Mouse (Mus musculus) yolk sac, embryonic 10.5 days (tissue): Measurements from ENCODE around the gene Capn11.

Experiments
- DNase-seq: peaks from one replicate; pipeline ENCODE4 v3.0.0-alpha.2; 2017; ENCODE audit warnings: low spot score

The Capn11 gene

DNA sequence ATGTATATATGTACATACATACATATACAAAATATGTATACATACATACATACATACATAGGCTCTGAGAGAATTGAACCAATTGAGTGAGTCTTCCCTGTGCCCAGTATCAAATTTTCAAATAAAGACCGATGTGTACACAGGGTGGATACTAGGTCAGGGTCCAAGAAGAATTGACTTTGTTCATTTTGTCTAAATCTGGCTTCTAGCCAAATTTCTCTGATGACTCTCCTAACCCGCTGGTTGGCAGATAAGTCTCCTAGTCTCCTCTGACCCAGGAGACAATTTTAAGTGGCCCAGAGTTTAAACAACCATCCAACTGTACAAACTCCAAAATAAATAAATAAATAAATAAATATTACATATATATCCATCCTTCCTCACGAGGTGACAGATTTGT is 60.2 kb downstream of the Capn11 start:
- DNase-seq = no peak

DNA sequence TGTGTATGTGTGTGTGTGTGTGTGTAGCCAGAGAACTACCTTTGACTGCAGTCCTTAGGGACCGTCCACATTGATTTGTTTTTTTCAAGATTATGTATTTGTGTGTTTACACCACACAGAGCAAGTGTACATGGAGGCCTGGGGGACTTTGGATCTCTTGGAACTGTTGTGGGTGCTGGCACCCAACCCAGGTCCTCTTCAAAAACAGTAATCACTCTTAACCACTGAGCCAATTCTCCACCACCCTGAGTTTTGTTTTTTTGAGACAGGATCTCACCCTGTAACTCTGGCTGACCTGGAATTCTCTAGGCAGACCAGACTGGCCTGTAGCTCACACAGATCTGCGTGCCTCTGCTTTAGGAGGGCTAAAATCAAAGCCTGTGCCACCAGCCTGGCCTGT is 60.7 kb downstream of the Capn11 start:
- no peak for DNase-seq

DNA sequence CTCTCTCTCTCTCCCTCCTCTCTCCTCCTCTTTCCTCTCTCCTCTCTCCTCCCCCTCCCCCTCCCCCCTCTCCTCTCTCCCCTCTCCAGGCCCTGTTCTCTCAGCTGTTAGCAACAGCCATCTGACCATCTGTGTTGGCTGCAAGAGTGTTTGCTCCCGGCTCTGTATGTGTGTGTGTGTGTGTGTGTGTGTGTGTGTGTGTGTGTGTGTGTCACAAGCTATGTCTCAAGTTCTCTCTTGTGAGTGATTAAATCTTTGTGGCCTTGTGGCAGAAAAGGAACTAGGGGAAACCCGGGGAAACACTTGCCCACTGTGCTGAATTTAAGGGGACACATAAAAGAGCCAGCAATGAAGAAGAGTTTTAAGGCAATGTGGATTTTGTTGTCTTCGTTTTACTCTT is 61.3 kb downstream of the Capn11 start:
- DNase-seq = no peak

DNA sequence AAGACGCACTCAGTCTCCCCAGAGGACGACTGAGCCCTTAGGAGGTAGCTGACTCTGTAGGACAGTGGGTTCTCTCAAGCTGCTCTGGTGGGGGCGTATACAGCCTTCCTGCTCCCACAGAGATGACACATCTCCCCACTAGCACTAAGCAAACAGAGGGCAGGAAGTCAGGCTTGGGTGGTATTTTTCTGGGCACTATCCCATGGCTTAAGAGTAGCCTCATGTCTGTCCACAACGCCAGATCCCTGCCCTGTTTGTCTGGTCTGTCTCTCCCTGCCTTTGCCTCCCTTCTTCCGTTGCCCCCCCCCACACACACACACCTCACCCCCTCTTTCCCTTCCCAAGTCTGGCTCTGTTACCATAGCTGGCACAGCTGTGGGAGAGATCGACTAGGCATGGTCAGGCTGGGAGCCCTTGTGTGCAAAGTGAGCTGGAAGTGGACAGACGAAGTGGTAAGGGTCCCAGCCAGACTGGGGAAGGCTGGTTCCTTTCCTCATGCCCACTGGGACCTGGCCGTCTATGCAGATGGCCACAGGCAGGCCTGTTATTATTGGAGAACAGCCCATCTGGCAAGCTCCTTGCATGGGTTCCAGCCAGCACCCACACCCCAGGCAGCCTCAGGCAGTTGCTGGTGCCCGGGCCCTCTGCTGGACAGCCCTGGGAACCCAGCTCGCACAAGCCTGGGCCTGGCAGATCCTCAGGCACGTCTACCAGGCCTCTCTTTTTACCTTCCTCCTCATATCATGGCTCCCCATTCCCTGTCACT is 62.3 kb downstream of the Capn11 start:
- no peak for DNase-seq

DNA sequence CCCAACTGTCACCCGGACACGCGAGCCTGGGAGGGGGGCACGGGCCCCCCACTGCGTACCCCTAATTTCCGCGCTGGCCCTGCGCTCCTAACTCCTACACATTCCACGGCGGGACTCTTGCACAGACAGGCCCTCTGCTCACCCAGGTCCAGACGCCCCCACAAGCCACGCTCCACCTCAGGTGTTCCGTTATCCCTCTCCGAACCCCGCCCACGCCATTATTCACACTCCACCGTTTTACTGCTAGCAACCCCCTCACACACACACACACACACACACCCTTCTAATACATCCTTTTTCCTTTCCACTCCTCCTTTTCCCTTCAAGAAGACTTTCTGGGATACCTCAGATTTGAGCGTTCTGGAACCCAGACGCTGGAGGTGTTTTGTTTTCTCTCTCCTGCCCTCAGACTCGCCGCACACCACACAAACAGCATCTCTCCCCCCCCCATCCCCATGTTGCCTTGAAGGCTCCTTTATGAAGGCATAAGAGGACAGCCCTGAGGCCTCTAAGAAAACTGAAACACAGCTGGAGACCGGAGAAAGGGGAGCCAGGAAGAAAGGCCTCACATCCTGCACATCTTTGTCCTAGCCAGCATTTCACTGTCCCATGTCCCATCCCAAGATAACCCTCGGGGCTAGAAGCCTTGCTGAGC is 63.3 kb downstream of the Capn11 start:
- no peak for DNase-seq

DNA sequence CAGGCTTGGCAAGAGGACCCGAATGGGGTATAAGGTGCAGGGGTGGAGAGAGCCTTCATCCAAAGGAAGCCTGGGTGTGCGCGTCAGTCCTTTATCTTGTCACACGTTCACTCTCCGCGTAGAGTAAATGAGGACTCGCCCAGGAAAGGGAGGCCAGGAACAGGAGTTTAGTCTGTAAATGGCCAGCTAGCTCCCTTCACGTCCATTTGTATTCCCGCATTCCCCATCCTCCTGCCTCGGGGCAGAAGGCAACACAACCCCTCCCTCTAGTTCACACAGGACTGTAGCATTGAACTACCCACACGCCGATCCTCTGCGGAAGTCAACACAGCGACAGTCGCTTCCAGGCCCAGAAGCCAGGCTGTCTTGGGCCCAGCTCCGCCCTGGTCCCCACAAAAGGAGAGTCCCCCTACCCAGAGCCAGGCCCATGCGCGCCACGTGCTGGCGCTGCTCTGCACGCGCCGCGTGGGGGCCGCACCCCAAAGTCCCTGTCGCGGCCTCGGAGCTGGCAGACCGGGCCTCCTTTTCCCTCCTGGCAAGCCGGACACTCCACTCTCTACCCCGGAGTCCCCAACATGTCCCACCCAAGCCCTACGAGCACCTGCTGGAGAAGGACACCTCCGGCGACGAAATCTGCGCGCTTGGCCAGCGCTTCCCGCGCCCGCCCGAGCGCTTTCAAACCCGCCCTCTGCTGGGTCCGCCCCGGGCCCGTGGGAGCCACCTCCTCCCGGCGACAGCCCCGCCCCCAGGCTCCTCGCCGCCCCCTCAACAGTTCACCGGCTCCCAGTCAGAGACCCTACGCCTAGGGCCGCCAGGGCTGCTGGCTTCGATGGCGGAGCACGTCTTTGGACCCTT is 64.0 kb downstream of the Capn11 start:
- DNase-seq = peak; percentile 73

DNA sequence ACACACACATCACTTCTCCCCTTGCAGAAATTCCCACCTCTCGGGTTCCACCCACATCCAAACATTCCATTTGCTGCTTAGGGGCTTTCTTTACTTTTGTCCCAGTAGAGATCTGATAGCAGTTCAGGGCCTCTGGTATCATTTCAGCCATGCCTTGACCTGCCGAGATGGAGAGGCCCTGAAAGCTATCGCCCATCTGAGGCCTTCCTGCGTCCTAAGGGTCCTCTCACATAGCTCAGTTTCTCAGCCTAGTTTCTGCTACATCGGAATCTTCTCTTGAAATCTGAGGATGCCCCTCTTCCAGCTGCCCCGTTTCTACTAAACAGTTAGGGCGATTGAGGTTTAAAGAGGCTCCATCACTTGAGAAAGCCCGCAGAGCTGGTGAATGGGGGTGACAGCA is 64.9 kb downstream of the Capn11 start:
- no peak for DNase-seq

DNA sequence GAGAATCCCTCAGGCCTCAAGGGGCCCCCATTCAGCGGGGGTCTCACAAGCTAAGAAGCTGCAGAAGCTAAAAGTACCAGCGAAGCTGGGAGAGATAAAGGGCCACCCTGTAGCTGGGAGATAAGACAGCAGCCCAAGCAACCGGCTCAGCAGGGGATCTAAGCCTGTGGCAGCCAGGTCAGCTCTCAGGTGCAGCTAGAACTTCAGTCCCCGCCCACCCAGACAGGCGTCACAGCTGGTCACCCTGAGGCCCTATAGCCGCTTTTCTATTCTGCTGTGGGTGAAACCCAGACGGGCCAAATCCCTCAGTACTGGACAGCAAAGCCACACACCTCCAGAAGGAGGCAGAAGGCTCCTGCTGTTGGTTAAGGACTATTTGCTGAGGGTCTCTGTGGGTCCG is 65.6 kb downstream of the Capn11 start:
- peak; percentile 53 for DNase-seq

DNA sequence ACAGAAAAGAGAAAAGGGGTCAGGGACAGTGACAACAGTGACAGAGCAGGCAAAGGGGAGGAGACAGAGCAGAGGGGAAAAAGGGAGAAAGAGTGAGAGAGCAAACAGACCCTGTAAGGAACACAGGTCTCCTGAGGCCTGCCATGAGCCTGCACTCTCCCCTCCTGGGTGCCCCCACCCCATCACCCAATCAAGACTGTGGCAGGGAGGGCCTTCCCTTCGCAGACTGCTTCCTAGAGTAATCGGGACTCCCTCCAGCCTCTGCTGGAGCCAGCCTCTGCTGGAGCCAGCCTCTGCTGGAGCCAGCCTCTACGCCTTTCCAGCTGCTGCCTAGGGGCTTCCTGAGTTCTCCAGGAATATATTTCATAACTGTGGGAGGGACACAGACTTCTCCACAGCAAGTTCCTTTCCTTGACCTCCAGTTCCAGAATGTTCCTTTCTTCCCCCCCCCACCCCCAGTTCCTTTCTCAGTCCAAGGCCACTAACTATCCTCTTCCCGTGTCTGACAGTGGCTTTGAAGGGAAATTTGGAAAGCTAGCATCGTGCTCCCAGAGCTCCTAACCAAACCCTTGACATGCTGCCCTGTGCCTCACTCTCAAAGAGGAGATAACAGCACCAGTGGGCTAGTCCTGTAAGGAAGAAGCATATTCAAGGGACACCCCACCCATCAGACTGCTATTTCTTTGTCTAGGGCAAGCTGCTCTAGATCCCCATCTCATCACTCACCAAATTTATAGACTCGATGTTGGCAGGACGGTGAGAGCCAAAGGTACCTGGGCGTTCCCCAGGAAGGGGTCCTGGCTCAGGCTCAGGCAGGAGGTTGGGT is 66.3 kb downstream of the Capn11 start:
- DNase-seq = no peak

DNA sequence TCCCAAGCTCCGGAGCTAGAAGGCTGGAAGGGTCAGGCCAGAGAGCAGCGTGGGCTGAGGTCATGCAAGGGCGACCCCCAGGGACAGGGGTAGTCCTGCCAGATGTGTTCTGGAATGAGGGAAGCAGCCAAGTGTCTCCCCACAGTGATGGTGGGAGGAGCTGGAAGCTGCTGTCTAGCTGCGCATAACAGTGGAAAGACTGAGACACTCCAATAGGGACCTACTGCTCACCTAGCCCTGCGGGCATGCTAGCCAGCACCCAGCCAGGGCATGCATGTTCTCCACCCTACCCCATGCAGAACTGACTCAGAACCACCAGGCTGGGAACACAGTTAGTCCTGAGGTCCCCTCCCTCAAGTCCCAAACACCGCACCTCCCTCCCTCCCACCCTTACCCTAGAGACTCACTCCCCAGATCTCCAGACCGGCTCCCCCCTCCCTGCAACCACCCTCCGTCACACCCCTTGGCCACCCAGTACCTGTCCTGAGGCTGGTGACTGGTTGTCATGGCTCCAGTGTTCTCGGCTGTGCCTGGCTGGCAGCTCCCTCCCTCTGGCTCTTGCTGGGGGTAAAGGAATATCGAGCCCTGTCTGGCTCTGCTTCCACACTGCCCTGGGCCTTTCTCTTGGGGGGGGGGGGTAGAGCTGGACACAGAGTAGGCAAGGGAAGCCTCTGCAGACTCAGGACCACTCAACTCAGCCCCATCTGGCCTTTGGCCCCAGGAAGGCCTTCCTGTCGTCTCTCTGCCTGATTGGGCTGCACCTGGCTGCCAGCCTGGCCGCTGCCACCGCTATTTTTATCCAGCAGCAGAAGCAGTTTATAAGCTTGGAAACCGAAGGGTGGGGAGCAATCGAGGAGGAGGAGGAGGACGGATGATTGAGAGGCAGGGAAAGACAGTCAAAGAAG is 67.2 kb downstream of the Capn11 start:
- no peak for DNase-seq

DNA sequence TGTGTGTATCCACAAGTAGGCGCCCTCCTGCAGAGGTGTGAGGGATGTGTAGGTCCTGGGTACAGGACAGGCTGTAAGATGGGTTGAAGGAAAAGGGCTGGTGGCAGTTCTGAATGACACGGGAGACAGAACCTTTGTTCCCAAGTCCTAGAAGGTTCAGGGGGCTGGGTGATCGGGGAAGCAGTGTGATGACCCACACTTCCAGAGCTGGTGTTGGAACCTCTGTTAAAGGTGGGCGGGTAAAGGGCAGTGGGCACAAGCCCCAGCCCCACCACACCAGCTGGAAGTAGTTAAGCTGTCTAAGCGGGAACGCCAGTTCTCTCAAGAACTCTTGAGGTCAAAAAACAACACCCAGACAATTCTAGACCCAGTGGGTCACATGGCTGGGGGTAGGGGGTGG is 68.7 kb downstream of the Capn11 start:
- no peak for DNase-seq

DNA sequence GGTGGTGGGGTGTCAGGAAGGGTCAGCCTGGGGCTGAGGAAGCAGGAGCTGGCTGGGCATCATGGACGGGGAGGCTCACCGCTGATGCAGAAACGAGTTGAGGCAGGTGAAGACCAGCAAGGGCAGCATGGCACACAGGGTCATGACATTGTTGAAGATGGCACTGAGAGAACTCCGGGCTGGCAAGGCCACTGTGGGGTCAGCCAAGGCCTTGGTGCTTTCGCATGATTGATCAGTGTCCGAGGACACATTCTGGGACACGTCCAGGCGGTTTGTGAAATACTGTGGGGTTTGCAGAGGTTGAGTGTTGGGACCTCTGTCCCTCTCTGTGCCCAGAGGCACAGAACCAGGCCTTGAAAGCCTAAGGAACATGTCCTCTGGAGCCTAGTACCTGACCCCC is 69.3 kb downstream of the Capn11 start:
- no peak for DNase-seq

DNA sequence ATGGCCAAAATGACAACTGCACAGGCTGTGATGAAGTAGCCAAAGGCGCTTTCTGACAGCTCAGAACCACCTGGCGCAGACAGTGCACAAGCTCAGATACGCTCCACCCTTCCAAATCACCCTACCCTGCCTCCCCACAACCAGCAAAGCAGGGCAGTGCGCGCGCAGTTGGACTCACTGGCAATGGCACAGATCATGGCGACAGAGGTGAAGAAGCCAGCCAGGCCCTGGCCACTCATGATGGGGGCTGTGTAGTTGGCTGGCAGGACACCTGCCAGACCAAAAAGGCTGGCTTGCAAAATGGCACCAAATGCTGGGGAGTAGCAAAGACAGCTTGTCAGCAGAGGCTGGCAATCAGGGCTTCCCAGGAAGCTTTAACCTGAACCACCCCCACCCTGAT is 69.9 kb downstream of the Capn11 start:
- no peak for DNase-seq

DNA sequence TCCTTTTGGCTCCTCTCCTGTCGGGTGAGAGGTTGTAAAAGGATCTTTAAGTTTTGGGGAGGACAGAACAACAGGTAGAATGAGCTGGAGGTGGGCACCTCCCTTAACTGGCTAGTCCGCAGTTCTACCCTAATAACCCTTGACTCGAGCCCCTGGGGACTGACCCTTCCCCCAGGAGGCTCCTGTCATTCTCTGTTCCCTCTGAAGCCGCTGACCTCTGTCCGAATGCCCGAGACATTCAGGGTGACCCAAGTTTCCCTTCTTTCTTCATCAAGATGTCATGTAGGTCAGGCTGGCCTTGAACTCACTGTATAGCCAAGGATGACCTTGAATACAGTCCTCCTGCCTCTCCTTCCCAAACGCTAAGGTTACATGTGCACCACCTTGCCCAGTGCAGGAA is 70.8 kb downstream of the Capn11 start:
- DNase-seq = no peak

DNA sequence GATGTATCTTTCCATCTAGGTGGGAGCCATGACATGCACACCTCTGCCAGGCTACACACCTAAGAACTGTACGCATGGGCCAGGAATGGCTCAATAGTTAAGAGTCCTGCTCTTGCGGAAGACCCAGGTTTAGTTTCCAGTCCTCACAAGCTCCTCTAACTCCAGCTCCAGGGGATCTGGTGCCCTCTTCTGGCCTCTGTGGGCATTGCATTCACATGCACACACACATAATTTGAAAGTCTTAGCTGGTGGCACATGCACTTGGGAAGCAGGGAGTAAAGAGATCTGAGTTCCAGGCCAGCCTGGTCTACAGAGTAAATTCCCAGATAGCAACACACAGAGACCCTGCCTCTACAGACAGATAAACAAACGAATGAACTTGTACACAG is 72.7 kb downstream of the Capn11 start:
- DNase-seq = no peak

DNA sequence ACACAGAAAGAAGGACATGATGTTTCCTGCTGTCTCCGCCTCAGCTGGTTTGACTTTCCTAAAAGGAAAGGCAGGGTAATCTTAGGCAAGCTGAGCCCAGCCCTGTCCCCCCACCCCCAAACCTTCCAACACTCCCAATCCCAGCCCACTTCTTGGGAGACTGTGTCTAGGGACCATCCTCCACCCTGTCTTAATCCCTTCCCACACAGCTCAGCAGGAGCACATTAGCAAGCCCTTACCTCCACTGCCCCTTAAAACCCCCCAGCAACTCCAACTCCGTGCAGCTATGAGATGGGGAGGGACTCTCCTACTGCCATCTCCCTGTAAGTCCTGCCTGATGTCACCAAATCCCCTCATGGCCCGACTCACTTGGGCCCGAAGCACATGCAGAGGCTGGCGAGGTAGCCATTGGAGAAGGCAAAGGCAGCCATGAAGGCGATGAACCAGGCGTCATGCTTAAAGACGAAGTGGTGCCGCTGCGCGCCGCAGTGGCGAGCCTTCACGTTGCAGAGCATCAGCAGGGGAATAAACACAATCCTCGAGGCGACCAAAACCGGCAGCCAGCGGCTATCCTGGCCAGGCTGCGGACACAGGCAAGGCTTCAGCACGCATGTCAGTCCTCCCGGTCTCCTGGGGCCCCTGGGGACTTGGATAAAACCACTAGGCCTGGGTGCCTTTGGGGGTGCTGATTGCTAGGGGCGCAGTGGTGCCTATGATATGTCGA is 73.2 kb downstream of the Capn11 start:
- no peak for DNase-seq

DNA sequence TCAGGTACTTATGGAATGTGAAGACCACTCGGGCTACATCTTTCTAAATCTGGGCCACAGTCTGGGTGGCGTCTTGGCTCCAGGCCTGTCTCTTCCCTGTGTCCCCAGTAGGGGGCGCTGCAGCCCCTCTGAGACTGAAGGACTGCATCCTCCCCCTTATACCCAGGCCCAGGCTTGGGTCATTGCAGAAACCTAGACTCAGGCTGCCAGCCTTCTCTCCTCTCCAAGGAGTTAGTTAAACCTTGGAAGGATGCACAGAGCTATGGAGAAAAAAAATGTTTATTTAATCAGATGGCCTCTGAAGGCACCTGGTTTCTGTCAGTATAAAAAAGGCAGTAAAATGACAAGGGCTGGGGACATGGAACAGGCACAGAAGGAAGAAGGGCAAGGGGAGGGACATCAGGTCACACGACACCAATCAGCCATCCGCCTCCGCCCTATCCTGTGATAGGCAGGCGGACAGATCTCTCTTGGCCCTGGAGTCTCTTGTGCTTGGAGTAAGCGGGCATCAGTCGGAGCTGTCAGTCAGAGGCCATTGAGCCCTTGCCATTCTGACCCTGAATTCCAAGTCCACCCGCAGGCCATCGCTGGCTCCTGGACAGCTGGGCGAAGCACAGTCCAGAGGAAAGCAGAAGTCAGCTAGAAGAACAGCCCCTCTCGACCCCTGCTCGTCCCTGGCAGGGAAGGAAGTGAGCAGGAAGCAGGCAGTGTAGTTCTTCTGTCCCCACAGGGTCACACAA is 74.0 kb downstream of the Capn11 start:
- peak; percentile 61 for DNase-seq

DNA sequence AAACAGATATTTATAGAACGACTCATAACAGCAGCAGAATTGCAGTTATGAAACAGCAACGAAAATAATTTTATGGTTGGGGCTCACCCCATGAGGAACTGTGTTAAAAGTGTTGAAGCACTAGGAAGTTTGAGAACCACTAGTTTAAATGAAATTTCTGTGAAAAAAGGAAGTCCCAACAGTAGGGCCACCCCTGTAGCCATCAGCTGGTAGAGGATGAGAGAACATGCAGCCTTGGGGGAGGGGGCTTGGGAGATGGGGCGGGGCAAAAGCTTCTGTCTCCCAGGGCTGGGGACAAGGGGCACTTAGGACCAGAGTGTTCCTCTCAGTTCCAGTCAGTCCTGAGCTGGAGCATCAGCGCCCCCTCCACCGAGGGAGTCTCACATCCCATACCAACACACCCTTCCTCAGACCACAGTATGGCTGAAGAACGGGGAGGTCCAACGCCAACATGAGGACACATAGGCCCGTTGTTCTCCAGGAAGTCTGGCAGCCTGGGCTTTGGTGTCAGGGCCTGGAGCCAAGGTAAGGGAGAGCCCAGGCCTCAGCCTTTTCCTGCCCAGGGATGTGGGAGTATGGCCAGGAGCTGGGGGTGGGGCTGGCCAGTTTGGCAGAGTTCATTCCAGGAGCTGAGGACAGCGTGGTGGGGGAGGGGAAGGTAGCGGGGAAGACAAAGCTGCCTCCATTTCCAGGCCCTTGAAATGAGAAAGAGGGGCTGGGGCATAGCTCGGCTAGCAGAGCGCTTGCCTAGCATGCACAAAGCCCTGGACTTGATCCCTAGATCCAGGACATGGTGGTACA is 74.8 kb downstream of the Capn11 start:
- DNase-seq = no peak
